Mouse (Mus musculus): ENCODE results near the gene Chst2.

Chst2 gene

GRCm38 (mm10) chr9:95406571-95407561 is at the start of gene Chst2:
Gene Chst2 (minus strand): TSS chr9:95406722.
- ChIA-PET CTCF (interaction anchor here in 1 of 4 experiments (0.6 to 0.7 kb wide), 2 partner anchors 15 to 656 kb away, joined by 3 read pairs; no protein-coding TSS in a partner anchor), POLR2A (interaction anchor here in 3 of 4 experiments (0.5 to 2.0 kb wide), 10 partner anchors 29 to 869 kb away, joined by 3 to 5 read pairs (median 3); partner anchors contain the start of genes U2surp (in 2 of the 3) and 1190002N15Rik (in 1 of the 3))

- ChIA-PET CTCF (no interaction called here), POLR2A (interaction anchor here in 1 of 4 experiments (3.7 kb wide), 1 partner anchor 14 kb away, joined by 22 read pairs; no protein-coding TSS in a partner anchor)
These were observed 45.4 kb upstream of the Chst2 start for GRCm38 (mm10) chr9:95451931-95452330.

- ChIA-PET POLR2A (interaction anchor here (0.6 to 3.7 kb wide), 13 partner anchors 9 to 71 kb away, joined by 3 to 22 read pairs (median 4); partner anchors contain the start of gene U2surp (in 1 of the 4)), CTCF (no interaction called here)
These were observed 44.1 kb upstream of the Chst2 start for GRCm38 (mm10) chr9:95450586-95450985.

- CTCF ChIA-PET: no interaction called here
- POLR2A ChIA-PET: interaction anchor here in 1 of 4 experiments (1.0 kb wide), 1 partner anchor 32 kb away, joined by 3 read pairs; no protein-coding TSS in a partner anchor
These were observed 35.8 kb upstream of the Chst2 start for GRCm38 (mm10) chr9:95442321-95442731.

- ChIA-PET CTCF (no interaction called here), POLR2A (interaction anchor here in 1 of 4 experiments (0.7 to 4.9 kb wide), 5 partner anchors 10 to 923 kb away, joined by 3 to 22 read pairs (median 3); no protein-coding TSS in a partner anchor)
These were observed 31.4 kb upstream of the Chst2 start for GRCm38 (mm10) chr9:95437883-95438282.

GRCm38 (mm10) chr9:95436294-95436613 is 29.7 kb upstream of the Chst2 start:
- ChIA-PET POLR2A (interaction anchor here in 3 of 4 experiments (1.1 to 4.9 kb wide), 4 partner anchors 15 to 53 kb away, joined by 3 to 22 read pairs (median 4); no protein-coding TSS in a partner anchor), CTCF (no interaction called here)

- ChIA-PET CTCF (interaction anchor here in 1 of 4 experiments (0.9 kb wide), 1 partner anchor 22 kb away, joined by 3 read pairs; no protein-coding TSS in a partner anchor), POLR2A (interaction anchor here (0.6 to 4.9 kb wide), 4 partner anchors 15 to 216 kb away, joined by 3 to 22 read pairs (median 4); no protein-coding TSS in a partner anchor)
These were observed 29.2 kb upstream of the Chst2 start for GRCm38 (mm10) chr9:95435506-95436293.

- ChIA-PET POLR2A (interaction anchor here in 1 of 4 experiments (0.7 kb wide), 1 partner anchor 25 kb away, joined by 3 read pairs; no protein-coding TSS in a partner anchor), CTCF (no interaction called here)
These were observed 21.8 kb upstream of the Chst2 start for GRCm38 (mm10) chr9:95428277-95428676.

- POLR2A ChIA-PET: interaction anchor here in 1 of 4 experiments (0.7 kb wide), 3 partner anchors 441 to 695 kb away, joined by 3 read pairs; no protein-coding TSS in a partner anchor
- CTCF ChIA-PET: interaction anchor here in 3 of 4 experiments (0.6 to 1.3 kb wide), 6 partner anchors 21 to 773 kb away, joined by 3 to 7 read pairs (median 4); no protein-coding TSS in a partner anchor
These were observed 7.4 kb upstream of the Chst2 start for GRCm38 (mm10) chr9:95413911-95414310.

GRCm38 (mm10) chr9:95412047-95412446 is 5.5 kb upstream of the Chst2 start:
- ChIA-PET POLR2A (no interaction called here), CTCF (no interaction called here)

- ChIA-PET POLR2A (interaction anchor here in 3 of 4 experiments (0.5 to 2.0 kb wide), 10 partner anchors 28 to 870 kb away, joined by 3 to 5 read pairs (median 3); partner anchors contain the start of genes U2surp (in 2 of the 3) and 1190002N15Rik (in 1 of the 3)), CTCF (interaction anchor here in 1 of 4 experiments (0.6 to 0.7 kb wide), 2 partner anchors 16 to 657 kb away, joined by 3 read pairs; no protein-coding TSS in a partner anchor)
These were observed 1.2 kb upstream of the Chst2 start for GRCm38 (mm10) chr9:95407586-95408220.

- CTCF ChIA-PET: interaction anchor here in 2 of 4 experiments (0.6 to 1.2 kb wide), 6 partner anchors 282 to 1882 kb away, joined by 3 to 6 read pairs (median 4); no protein-coding TSS in a partner anchor
- POLR2A ChIA-PET: interaction anchor here in 3 of 4 experiments (0.6 to 2.0 kb wide), 4 partner anchors 34 to 868 kb away, joined by 3 to 5 read pairs (median 4); partner anchors contain the start of genes 1190002N15Rik (in 1 of the 3) and U2surp (in 1 of the 3)
These were observed 464 bp downstream of the Chst2 start for GRCm38 (mm10) chr9:95405946-95406570.

- POLR2A ChIA-PET: interaction anchor here in 1 of 4 experiments (1.0 kb wide), 1 partner anchor 35 kb away, joined by 3 read pairs; no protein-coding TSS in a partner anchor
- CTCF ChIA-PET: interaction anchor here in 2 of 4 experiments (0.5 to 1.2 kb wide), 7 partner anchors 25 to 1883 kb away, joined by 3 to 6 read pairs (median 3); no protein-coding TSS in a partner anchor
These were observed 994 bp downstream of the Chst2 start for GRCm38 (mm10) chr9:95405511-95405945.

GRCm38 (mm10) chr9:95404811-95405465 is 1.6 kb downstream of the Chst2 start:
- ChIA-PET CTCF (interaction anchor here (0.5 to 1.2 kb wide), 6 partner anchors 24 to 668 kb away, joined by 3 to 5 read pairs (median 3); no protein-coding TSS in a partner anchor), POLR2A (interaction anchor here in 1 of 4 experiments (0.6 to 1.0 kb wide), 3 partner anchors 11 to 391 kb away, joined by 3 to 4 read pairs (median 3); no protein-coding TSS in a partner anchor)

- POLR2A ChIA-PET: interaction anchor here in 1 of 4 experiments (0.7 kb wide), 2 partner anchors 403 to 440 kb away, joined by 3 to 7 read pairs; no protein-coding TSS in a partner anchor
- CTCF ChIA-PET: interaction anchor here in 1 of 4 experiments (0.7 kb wide), 1 partner anchor 701 kb away, joined by 11 read pairs; no protein-coding TSS in a partner anchor
These were observed 4.8 kb downstream of the Chst2 start for GRCm38 (mm10) chr9:95401686-95402085.

- ChIA-PET CTCF (interaction anchor here in 1 of 4 experiments (0.5 kb wide), 1 partner anchor 291 kb away, joined by 6 read pairs; no protein-coding TSS in a partner anchor), POLR2A (no interaction called here)
These were observed 14.5 kb downstream of the Chst2 start for GRCm38 (mm10) chr9:95392011-95392410.
